Mouse (Mus musculus) CH12.LX (cell line): ENCODE data around the gene Fbxl17. TPM values are rescaled to one million over a fixed set of nuclear protein-coding genes. Genes with fewer than 3 reads are reported as not detected.

Experiments used
- DNase-seq: peaks from one replicate; pipeline ENCODE4 v3.0.0-alpha.2; 2013; ENCODE audit errors: extremely low read depth
- H3K27ac ChIP-seq: 2 replicates; pipeline ENCODE4 v1.5.1; 2012; ENCODE audit warnings: low read depth, mild to moderate bottlenecking, control low read depth, moderate library complexity; ENCODE audit not compliant: insufficient read depth
- H3K27me3 ChIP-seq: replicated peaks from 2 replicates; pipeline ENCODE3; 2012; ENCODE audit warnings: inconsistent platforms
- H3K36me3 ChIP-seq, 2 experiments: replicated peaks in 1 of 2; 2 replicates each; pipeline versions ENCODE3 to v1.6.1; 2012; ENCODE audit warnings: inconsistent platforms in 1 of 2, low read length in 1 of 2, mild to moderate bottlenecking in 1 of 2, mixed read lengths in 1 of 2, moderate library complexity in 1 of 2; ENCODE audit not compliant: control insufficient read depth in 1 of 2, insufficient read depth in 1 of 2
- H3K4me1 ChIP-seq, 2 experiments: 2 replicates each; pipeline ENCODE4 v1.6.1; 2012; ENCODE audit warnings: inconsistent platforms in 1 of 2, moderate library complexity in 1 of 2; ENCODE audit not compliant: insufficient read depth in 2 of 2, control insufficient read depth in 1 of 2
- H3K4me2 ChIP-seq: 2 replicates; pipeline ENCODE4 v1.6.1; 2012; ENCODE audit warnings: low read depth, mild to moderate bottlenecking, control low read depth; ENCODE audit not compliant: poor library complexity, insufficient read depth, severe bottlenecking
- H3K4me3 ChIP-seq, 3 experiments: fragments of 150-350 bp in 1 of 3; sonication (generic) in 1 of 3; replicated peaks in 1 of 3; 2 replicates each; pipeline versions ENCODE3 to v1.5.1; 2011 to 2012; ENCODE audit warnings: low read depth in 2 of 3, low read length in 2 of 3, mild to moderate bottlenecking in 2 of 3, moderate library complexity in 2 of 3, control low read depth in 1 of 3, improper control_type of control experiment in 1 of 3, inconsistent platforms in 1 of 3, mixed read lengths in 1 of 3; ENCODE audit not compliant: poor library complexity in 1 of 3
- H3K79me2 ChIP-seq: replicated peaks from 2 replicates; pipeline ENCODE4 v1.6.1; 2012; ENCODE audit warnings: mild to moderate bottlenecking, moderate library complexity; ENCODE audit not compliant: control insufficient read depth, poor library complexity, insufficient read depth, severe bottlenecking; ENCODE audit errors: extremely low read depth
- H3K9ac ChIP-seq: 2 replicates; pipeline ENCODE4 v1.6.1; 2012; ENCODE audit warnings: low read depth, mild to moderate bottlenecking, control low read depth, moderate library complexity; ENCODE audit not compliant: insufficient read depth
- H3K9me3 ChIP-seq: replicated peaks from 2 replicates; pipeline ENCODE3; 2012; ENCODE audit warnings: low read length, inconsistent platforms, mixed read lengths
- BHLHE40 ChIP-seq: IDR thresholded peaks from 2 replicates; pipeline ENCODE4 v1.6.1; 2011; ENCODE audit warnings: mild to moderate bottlenecking, low read depth, low read length, improper control_type of control experiment
- CHD1 ChIP-seq: IDR thresholded peaks from 2 replicates; pipeline ENCODE4 v1.6.1; 2012; ENCODE audit warnings: low read depth, low read length, improper control_type of control experiment, inconsistent platforms
- CHD2 ChIP-seq: IDR thresholded peaks from 2 replicates; pipeline ENCODE4 v1.6.1; 2011; ENCODE audit warnings: low read length, improper control_type of control experiment
- E2F4 ChIP-seq: IDR thresholded peaks from 2 replicates; pipeline ENCODE4 v1.6.1; 2011; ENCODE audit warnings: low read depth, low read length, improper control_type of control experiment; ENCODE audit not compliant: insufficient replicate concordance
- EP300 ChIP-seq: IDR thresholded peaks from 2 replicates; pipeline ENCODE4 v1.6.1; 2011; ENCODE audit warnings: low read length, improper control_type of control experiment
- IRF4 ChIP-seq: IDR thresholded peaks from 2 replicates; pipeline ENCODE4 v1.6.1; 2014; ENCODE audit warnings: low read depth, mild to moderate bottlenecking, inconsistent platforms, low read length, improper control_type of control experiment
- KAT2A ChIP-seq: IDR thresholded peaks from 2 replicates; pipeline ENCODE4 v1.6.1; 2012; ENCODE audit warnings: low read length, improper control_type of control experiment, inconsistent platforms; ENCODE audit not compliant: insufficient replicate concordance
- MAFK ChIP-seq: IDR thresholded peaks from 2 replicates; pipeline ENCODE4 v1.6.1; 2011; ENCODE audit warnings: low read length, improper control_type of control experiment; ENCODE audit not compliant: insufficient replicate concordance
- MEF2A ChIP-seq: IDR thresholded peaks from 2 replicates; pipeline ENCODE4 v1.6.1; 2014; ENCODE audit warnings: low read depth, mild to moderate bottlenecking, inconsistent platforms, low read length, improper control_type of control experiment, borderline replicate concordance
- MXI1 ChIP-seq: IDR thresholded peaks from 2 replicates; pipeline ENCODE4 v1.6.1; 2011; ENCODE audit warnings: mild to moderate bottlenecking, low read depth, low read length, improper control_type of control experiment
- PAX5 ChIP-seq: IDR thresholded peaks from 2 replicates; pipeline ENCODE4 v1.6.1; 2012; ENCODE audit warnings: low read length, inconsistent platforms, mixed read lengths
- SIN3A ChIP-seq: IDR thresholded peaks from 2 replicates; pipeline ENCODE4 v1.6.1; 2012; ENCODE audit warnings: low read length, improper control_type of control experiment, inconsistent platforms
- SMC3 ChIP-seq: IDR thresholded peaks from 2 replicates; pipeline ENCODE4 v1.6.1; 2011; ENCODE audit warnings: low read depth, low read length, improper control_type of control experiment
- USF2 ChIP-seq: conservative IDR thresholded peaks from 2 replicates; pipeline ENCODE4 v1.6.1; 2011; ENCODE audit warnings: low read depth, low read length, improper control_type of control experiment
- ZKSCAN1 ChIP-seq: IDR thresholded peaks from 2 replicates; pipeline ENCODE4 v1.6.1; 2012; ENCODE audit warnings: low read depth, inconsistent platforms, low read length, improper control_type of control experiment, borderline replicate concordance
- ZNF384 ChIP-seq: IDR thresholded peaks from 2 replicates; pipeline ENCODE4 v1.6.1; 2012; ENCODE audit warnings: low read depth, low read length, improper control_type of control experiment, inconsistent platforms
- dilution Hi-C: fragments of 300-500 bp; cut with MboI; formaldehyde crosslinking; loops from 2 replicates; pipeline ENCODE4 v1.14.3; 2020; ENCODE audit warnings: low sequenced_read_pairs; ENCODE audit not compliant: extremely low pct_unique_long_range_greater_than_20kb, extremely low pct_ligation_motif_present
- in situ Hi-C: fragments of 300-500 bp; cut with MboI; formaldehyde crosslinking; loops from 3 replicates; pipeline ENCODE4 v1.14.3; 2019; ENCODE audit warnings: low sequenced_read_pairs, low pct_ligation_motif_present, low pct_unique_long_range_greater_than_20kb, mixed read lengths
- polyA plus RNA-seq: library from polyadenylated mRNA; unstranded; fragments of >175 nt; gene quantifications from 2 replicates; pipeline ENCODE4 v1.2.1, GENCODE M21; 2012; ENCODE audit warnings: low read depth; ENCODE audit not compliant: insufficient read length
- total RNA-seq, 2 experiments: library from RNA; depleted of rRNA; stranded (reverse); fragments of 300-350 nt in 1 of 2; fragments of >200 nt in 1 of 2; gene quantifications; 2 replicates each; pipeline ENCODE4 v1.2.3; 2012 to 2014

The Fbxl17 gene
- total and polyA plus RNA-seq, 3 experiments: 4.0 to 6.9 (median 4.3) TPM

GRCm38 (mm10) chr17:63076661-63077060, 423.2 kb downstream of the Fbxl17 start:
- dilution Hi-C loops (no loop called here), in situ Hi-C loops (no loop called here)
- H3K4me1 ChIP-seq: peaks cover 0 to 8% of the 10 kb centered on the region in 2 experiments; a peak in 2 of 4 replicates
- no peak overlapping the region for H3K27ac ChIP-seq
- no peaks in the 10 kb centered on the region for H3K27me3 ChIP-seq
- H3K9me3 ChIP-seq: no peaks in the 10 kb centered on the region
- H3K9ac ChIP-seq: no peak overlapping the region
- H3K36me3 ChIP-seq: peaks cover 0 to 7% of the 10 kb centered on the region in 2 experiments
- no peak overlapping the region for H3K4me2 ChIP-seq
- no peak overlapping the region for H3K4me3 ChIP-seq
- TF ChIP-seq CHD1: no peak
- TF ChIP-seq BHLHE40: no peak
- no peak for TF ChIP-seq SIN3A
- no peak for TF ChIP-seq ZNF384
- TF ChIP-seq MAFK: no peak
- TF ChIP-seq CHD2: no peak
- TF ChIP-seq MXI1: no peak
- TF ChIP-seq EP300: no peak
- no peak for DNase-seq
- H3K79me2 ChIP-seq: no peaks in the 10 kb centered on the region

GRCm38 (mm10) chr17:63076037-63076426, 423.8 kb downstream of the Fbxl17 start:
- Histone ChIP-seq H3K79me2 (no peaks in the 10 kb centered on the region), H3K27me3 (no peaks in the 10 kb centered on the region), H3K9me3 (no peaks in the 10 kb centered on the region), H3K9ac (no peak overlapping the region)
- no peak for TF ChIP-seq ZKSCAN1
- TF ChIP-seq PAX5: no peak
- TF ChIP-seq E2F4: no peak
- no peak for TF ChIP-seq SMC3
- TF ChIP-seq KAT2A: no peak
- no peak for TF ChIP-seq SIN3A
- no peak for TF ChIP-seq ZNF384
- no peak for TF ChIP-seq IRF4
- no peak for TF ChIP-seq USF2
- TF ChIP-seq MEF2A: no peak
- TF ChIP-seq, all 38 proteins: peak for 0
- H3K27ac ChIP-seq: no peak overlapping the region
- H3K4me1 ChIP-seq: peaks cover 0 to 8% of the 10 kb centered on the region in 2 experiments; a peak in 2 of 4 replicates
- in situ Hi-C loops (no loop called here), dilution Hi-C loops (no loop called here)
- peaks cover 0 to 7% of the 10 kb centered on the region in 2 experiments for H3K36me3 ChIP-seq
- DNase-seq: no peak
- no peak overlapping the region for H3K4me2 ChIP-seq
- no peak overlapping the region for H3K4me3 ChIP-seq
